Mouse (Mus musculus): Measurements from ENCODE around the gene Thap3. TPM values are rescaled to one million over a fixed set of nuclear protein-coding genes. Genes with fewer than 3 reads are reported as not detected.

Thap3 gene
- total and polyA plus RNA-seq, 3 experiments, result 11.0 to 27.6 (median 12.8) TPM

DNA sequence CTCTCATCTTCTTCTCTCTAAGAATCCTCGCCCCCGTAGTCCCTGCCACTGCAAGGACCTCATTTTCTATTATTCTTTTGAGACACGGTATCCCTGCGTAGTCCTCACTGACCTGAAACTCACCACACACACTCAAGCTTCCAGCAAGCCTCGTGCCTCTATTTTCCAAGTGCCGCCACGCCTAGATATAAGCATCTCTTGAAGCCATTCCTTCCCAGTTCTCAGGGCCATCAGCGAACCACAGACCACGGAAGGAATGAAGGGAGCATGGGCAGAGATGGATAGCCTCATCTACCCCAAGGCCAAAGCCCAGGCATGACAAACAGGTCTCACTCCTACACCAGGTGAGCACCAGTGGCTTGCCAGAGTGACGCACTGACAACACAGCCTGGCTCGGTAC lies 35.7 kb upstream of the Thap3 start:
- Histone ChIP-seq H3K9me3 (replicated peaks; ENCODE audit: low read length) (no peaks in the 10 kb centered on the region), H3K27me3 (replicated peaks) (peaks cover 3% of the 10 kb centered on the region), H3K4me2 (ENCODE audit: insufficient read depth, low read depth, poor library complexity, severe bottlenecking) (no peak overlapping the region), H3K4me3 (replicated peaks in 1 of 3; ENCODE audit: low read depth in 2 of 3, low read length in 2 of 3, poor library complexity in 1 of 3) (no peak overlapping the region), H3K9ac (ENCODE audit: insufficient read depth, low read depth) (no peak overlapping the region), H3K79me2 (replicated peaks; ENCODE audit: control insufficient read depth, extremely low read depth, insufficient read depth, poor library complexity, severe bottlenecking) (peaks cover 21% of the 10 kb centered on the region), H3K4me1 (ENCODE audit: control insufficient read depth in 1 of 2, insufficient read depth in 2 of 2) (peaks cover 20 to 36% of the 10 kb centered on the region in 2 experiments), H3K36me3 (replicated peaks in 1 of 2; ENCODE audit: control insufficient read depth in 1 of 2, insufficient read depth in 1 of 2, low read length in 1 of 2) (peaks cover 48 to 70% of the 10 kb centered on the region in 2 experiments), H3K27ac (ENCODE audit: insufficient read depth, low read depth) (no peak overlapping the region)
- dilution Hi-C loops (cut with MboI; ENCODE audit: extremely low pct_ligation_motif_present, extremely low pct_unique_long_range_greater_than_20kb, low sequenced_read_pairs), result no loop called here
- in situ Hi-C loops (cut with MboI; ENCODE audit: low pct_ligation_motif_present, low pct_unique_long_range_greater_than_20kb, low sequenced_read_pairs), result no loop called here
- DNase-seq (ENCODE audit: extremely low read depth), result no peak
- TF ChIP-seq SIN3A (IDR thresholded peaks at IDR 0.05; ENCODE audit: low read length), result no peak
- no peak for TF ChIP-seq UBTF (IDR thresholded peaks at IDR 0.05; ENCODE audit: low read depth, low read length)
- TF ChIP-seq MAFK (IDR thresholded peaks at IDR 0.05; ENCODE audit: insufficient replicate concordance, low read length), result no peak
- TF ChIP-seq JUND (conservative IDR thresholded peaks at IDR 0.05; ENCODE audit: low read depth, low read length), result no peak
- TF ChIP-seq CTCF (conservative IDR thresholded peaks at IDR 0.05 in 1 of 2, IDR thresholded peaks at IDR 0.05 in 1 of 2; ENCODE audit: low read depth in 2 of 2, low read length in 2 of 2), result no peak
- no peak for TF ChIP-seq POLR2A (IDR thresholded peaks at IDR 0.05; ENCODE audit: low read depth, low read length)
- no peak for TF ChIP-seq TCF12 (IDR thresholded peaks at IDR 0.05; ENCODE audit: low read depth, low read length)

GRCm38 (mm10) chr4:152022506-152022905 lies 33.7 kb upstream of the Thap3 start:
- Histone ChIP-seq H3K9ac (ENCODE audit: insufficient read depth, low read depth) (no peak overlapping the region), H3K79me2 (replicated peaks; ENCODE audit: control insufficient read depth, extremely low read depth, insufficient read depth, poor library complexity, severe bottlenecking) (peaks cover 21% of the 10 kb centered on the region), H3K4me1 (ENCODE audit: control insufficient read depth in 1 of 2, insufficient read depth in 2 of 2) (peaks cover 11 to 24% of the 10 kb centered on the region in 2 experiments), H3K36me3 (replicated peaks in 1 of 2; ENCODE audit: control insufficient read depth in 1 of 2, insufficient read depth in 1 of 2, low read length in 1 of 2) (peaks cover 59 to 88% of the 10 kb centered on the region in 2 experiments), H3K4me3 (replicated peaks in 1 of 3; ENCODE audit: low read depth in 2 of 3, low read length in 2 of 3, poor library complexity in 1 of 3) (no peak overlapping the region), H3K9me3 (replicated peaks; ENCODE audit: low read length) (no peaks in the 10 kb centered on the region), H3K27ac (ENCODE audit: insufficient read depth, low read depth) (no peak overlapping the region), H3K27me3 (replicated peaks) (no peaks in the 10 kb centered on the region), H3K4me2 (ENCODE audit: insufficient read depth, low read depth, poor library complexity, severe bottlenecking) (no peak overlapping the region)
- TF ChIP-seq HCFC1 (IDR thresholded peaks at IDR 0.05; ENCODE audit: low read depth, low read length) (no peak), CTCF (conservative IDR thresholded peaks at IDR 0.05 in 1 of 2, IDR thresholded peaks at IDR 0.05 in 1 of 2; ENCODE audit: low read depth in 2 of 2, low read length in 2 of 2) (no peak), ZC3H11A (IDR thresholded peaks at IDR 0.05; ENCODE audit: low read depth, low read length) (no peak), ELF1 (IDR thresholded peaks at IDR 0.05; ENCODE audit: low read depth, low read length) (no peak), MAX (IDR thresholded peaks at IDR 0.05; ENCODE audit: low read length) (no peak), EP300 (IDR thresholded peaks at IDR 0.05; ENCODE audit: low read length) (no peak), KAT2A (IDR thresholded peaks at IDR 0.05; ENCODE audit: insufficient replicate concordance, low read length) (no peak), POLR2AphosphoS2 (IDR thresholded peaks at IDR 0.05; ENCODE audit: low read depth, low read length) (no peak), ZMIZ1 (IDR thresholded peaks at IDR 0.05; ENCODE audit: low read depth, low read length) (no peak), JUN (IDR thresholded peaks at IDR 0.05; ENCODE audit: insufficient read depth, low read depth, low read length) (no peak), E2F4 (IDR thresholded peaks at IDR 0.05; ENCODE audit: insufficient replicate concordance, low read depth, low read length) (no peak), SMC3 (IDR thresholded peaks at IDR 0.05; ENCODE audit: low read depth, low read length) (no peak)
- no peak for DNase-seq (ENCODE audit: extremely low read depth)
- dilution Hi-C loops (cut with MboI; ENCODE audit: extremely low pct_ligation_motif_present, extremely low pct_unique_long_range_greater_than_20kb, low sequenced_read_pairs), result no loop called here
- in situ Hi-C loops (cut with MboI; ENCODE audit: low pct_ligation_motif_present, low pct_unique_long_range_greater_than_20kb, low sequenced_read_pairs), result no loop called here

All from CH12.LX (cell line).